21 mouse cellular contexts compared by ENCODE assay signal in the genomic region with DNA sequence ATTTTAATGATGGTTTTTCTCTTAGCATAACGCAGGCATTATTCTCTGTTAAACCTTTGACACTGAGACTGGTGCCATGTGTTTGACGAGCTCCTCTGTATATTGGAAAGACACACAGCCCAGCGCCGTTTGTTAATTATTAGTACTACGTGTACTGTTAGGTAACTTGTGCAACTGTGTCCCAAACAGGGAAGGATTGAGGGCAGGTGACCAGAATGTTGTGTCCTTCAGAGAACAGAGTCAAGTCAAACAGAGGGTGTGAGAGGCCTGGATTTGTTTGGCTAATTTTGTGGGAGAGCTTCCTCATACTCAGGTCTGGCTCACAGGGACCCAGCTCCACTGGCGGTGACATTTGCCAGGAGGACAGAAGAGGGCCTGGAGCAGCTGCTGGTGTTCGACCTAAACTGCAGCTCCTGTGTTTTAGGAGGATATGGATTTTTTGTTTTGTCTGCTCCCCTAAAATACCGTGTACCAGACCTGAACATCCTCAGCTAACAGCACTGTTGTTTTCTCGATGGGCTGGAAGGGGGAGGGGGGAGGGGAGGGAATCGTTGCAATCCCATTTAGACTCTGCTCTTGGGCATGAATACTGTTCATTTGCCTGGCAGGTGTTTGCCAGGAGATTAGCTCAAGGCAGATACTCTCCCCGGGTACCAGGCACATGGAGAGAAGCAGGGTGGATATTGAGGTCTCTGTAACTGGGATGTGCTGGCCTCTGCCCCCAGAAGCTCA. TPM values are rescaled to one million over a fixed set of nuclear protein-coding genes. Genes with fewer than 3 reads are reported as not detected.
A peak's percentile ranks its signal among the peaks of the same experiment; 100 is the strongest.
DNase-seq lines count a peak whose midpoint lies in the region; ATAC-seq and TF ChIP-seq lines count a peak whose summit lies in the region.
"Had no signal": no experiment of that assay in that cellular context is flagged by ENCODE, and none has a peak within 500 bp of the region (broad histone marks: within the 10 kb centered on the region; RNA-seq: fewer than 3 reads in every experiment).

No protein-coding gene starts in this region.

- no peak for DNase-seq in liver, embryonic 11.5 days (ENCODE audit: low spot score)
- DNase-seq in stomach, postnatal 0 days (ENCODE audit: low spot score), result no peak
- DNase-seq: adrenal gland, postnatal 25 days; B cell, adult 2 months; cerebellum, adult 11-12 months; cerebellum, postnatal 14 days; gastrocnemius, postnatal 36 days; right cerebral cortex, postnatal 25 days; thymus, adult 2 months had no signal

- H3K4me3 ChIP-seq in heart, embryonic 15.5 days, result no peak overlapping the region
- no peak overlapping the region for H3K4me3 ChIP-seq in heart, embryonic 11.5 days (ENCODE audit: low read depth, low read length)
- no peak overlapping the region for H3K4me3 ChIP-seq in liver, embryonic 12.5 days
- H3K4me3 ChIP-seq in liver, embryonic 11.5 days (ENCODE audit: low read depth, low read length), result no peak overlapping the region
- no peak overlapping the region for H3K4me3 ChIP-seq in stomach, embryonic 15.5 days (replicated peaks)
- H3K4me3 ChIP-seq in stomach, postnatal 0 days (ENCODE audit: low read depth, low read length), result no peak overlapping the region
- no peak overlapping the region for H3K4me3 ChIP-seq in neural tube, embryonic 15.5 days (replicated peaks)
- H3K4me3 ChIP-seq: embryonic facial prominence, embryonic 13.5 days; forebrain, embryonic 15.5 days; hindbrain, embryonic 13.5 days; kidney, embryonic 15.5 days; midbrain, embryonic 13.5 days; neural tube, embryonic 13.5 days had no signal

- H3K9me3 ChIP-seq in heart, embryonic 15.5 days (replicated peaks), result no peaks in the 10 kb centered on the region
- no peaks in the 10 kb centered on the region for H3K9me3 ChIP-seq in heart, embryonic 11.5 days (replicated peaks; ENCODE audit: control insufficient read depth, low read length)
- no peaks in the 10 kb centered on the region for H3K9me3 ChIP-seq in liver, embryonic 12.5 days (replicated peaks)
- H3K9me3 ChIP-seq in liver, embryonic 11.5 days (ENCODE audit: control insufficient read depth, low read length), result no peaks in the 10 kb centered on the region
- no peaks in the 10 kb centered on the region for H3K9me3 ChIP-seq in stomach, embryonic 15.5 days
- H3K9me3 ChIP-seq in stomach, postnatal 0 days (ENCODE audit: control insufficient read depth, low read length), result no peaks in the 10 kb centered on the region
- H3K9me3 ChIP-seq in neural tube, embryonic 15.5 days (replicated peaks), result no peaks in the 10 kb centered on the region
- H3K9me3 ChIP-seq: embryonic facial prominence, embryonic 13.5 days; forebrain, embryonic 15.5 days; hindbrain, embryonic 13.5 days; kidney, embryonic 15.5 days; midbrain, embryonic 13.5 days; neural tube, embryonic 13.5 days had no signal

- TF ChIP-seq CTCF in stomach, postnatal 0 days (IDR thresholded peaks at IDR 0.05; ENCODE audit: low read depth), result no peak

- ATAC-seq in heart, embryonic 15.5 days (replicated peaks; ENCODE audit: insufficient number of reproducible peaks, insufficient read depth, low FRiP score, low read depth), result no peak
- no peak for ATAC-seq in heart, embryonic 11.5 days (replicated peaks; ENCODE audit: insufficient number of reproducible peaks, low FRiP score, low TSS enrichment)
- peak; percentile 34; the same call in 1 of the 2 replicates for ATAC-seq in liver, embryonic 12.5 days
- no peak for ATAC-seq in liver, embryonic 11.5 days (replicated peaks; ENCODE audit: low FRiP score)
- ATAC-seq in stomach, embryonic 15.5 days (ENCODE audit: insufficient read depth, low FRiP score, low read depth), result peak; percentile 29; the same call in 1 of the 2 replicates
- ATAC-seq in stomach, postnatal 0 days (ENCODE audit: low FRiP score, low TSS enrichment), result no peak
- ATAC-seq in neural tube, embryonic 15.5 days (ENCODE audit: low FRiP score), result no peak
- ATAC-seq: forebrain, embryonic 15.5 days; inflammation-experienced regulatory T-cells, adult 6 months; midbrain, embryonic 13.5 days had no signal

- H3K4me2 ChIP-seq in heart, embryonic 15.5 days, result no peak overlapping the region
- H3K4me2 ChIP-seq in heart, embryonic 11.5 days, result no peak overlapping the region
- H3K4me2 ChIP-seq in liver, embryonic 12.5 days, result no peak overlapping the region
- H3K4me2 ChIP-seq in liver, embryonic 11.5 days, result no peak overlapping the region
- H3K4me2 ChIP-seq in stomach, embryonic 15.5 days, result no peak overlapping the region
- no peak overlapping the region for H3K4me2 ChIP-seq in stomach, postnatal 0 days (replicated peaks; ENCODE audit: low read depth)
- H3K4me2 ChIP-seq in neural tube, embryonic 15.5 days, result no peak overlapping the region
- H3K4me2 ChIP-seq: embryonic facial prominence, embryonic 13.5 days; forebrain, embryonic 15.5 days; hindbrain, embryonic 13.5 days; kidney, embryonic 15.5 days; midbrain, embryonic 13.5 days; neural tube, embryonic 13.5 days had no signal

- H3K4me1 ChIP-seq in heart, embryonic 15.5 days (replicated peaks), result peaks cover 29% of the 10 kb centered on the region
- peaks cover 11% of the 10 kb centered on the region for H3K4me1 ChIP-seq in heart, embryonic 11.5 days (ENCODE audit: control insufficient read depth, insufficient read depth, low read length)
- 0 out of 2 replicates have a peak, but pooled peaks cover 9% of the 10 kb centered on the region for H3K4me1 ChIP-seq in liver, embryonic 12.5 days
- no peaks in the 10 kb centered on the region; the same call in 1 of the 2 replicates for H3K4me1 ChIP-seq in liver, embryonic 11.5 days (replicated peaks; ENCODE audit: control insufficient read depth, insufficient read depth, low read length)
- H3K4me1 ChIP-seq in stomach, embryonic 15.5 days, result no peaks in the 10 kb centered on the region
- no peaks in the 10 kb centered on the region for H3K4me1 ChIP-seq in stomach, postnatal 0 days (replicated peaks; ENCODE audit: control insufficient read depth, insufficient read depth)
- no peaks in the 10 kb centered on the region for H3K4me1 ChIP-seq in neural tube, embryonic 15.5 days
- H3K4me1 ChIP-seq: forebrain, embryonic 15.5 days; midbrain, embryonic 13.5 days had no signal

- H3K27me3 ChIP-seq in heart, embryonic 15.5 days, result no peaks in the 10 kb centered on the region
- H3K27me3 ChIP-seq in heart, embryonic 11.5 days (ENCODE audit: control insufficient read depth, insufficient read depth, low read length), result no peaks in the 10 kb centered on the region
- no peaks in the 10 kb centered on the region for H3K27me3 ChIP-seq in liver, embryonic 12.5 days (replicated peaks)
- no peaks in the 10 kb centered on the region for H3K27me3 ChIP-seq in liver, embryonic 11.5 days (replicated peaks; ENCODE audit: control insufficient read depth, insufficient read depth, low read length)
- no peaks in the 10 kb centered on the region for H3K27me3 ChIP-seq in stomach, embryonic 15.5 days (replicated peaks)
- H3K27me3 ChIP-seq in stomach, postnatal 0 days (ENCODE audit: control insufficient read depth, insufficient read depth, low read length), result no peaks in the 10 kb centered on the region
- H3K27me3 ChIP-seq in neural tube, embryonic 15.5 days (replicated peaks), result no peaks in the 10 kb centered on the region
- H3K27me3 ChIP-seq: embryonic facial prominence, embryonic 13.5 days; forebrain, embryonic 15.5 days; hindbrain, embryonic 13.5 days; kidney, embryonic 15.5 days; midbrain, embryonic 13.5 days; neural tube, embryonic 13.5 days had no signal

- no peak overlapping the region for H3K9ac ChIP-seq in heart, embryonic 15.5 days
- no peak overlapping the region for H3K9ac ChIP-seq in heart, embryonic 11.5 days (ENCODE audit: low read depth, low read length)
- no peak overlapping the region for H3K9ac ChIP-seq in liver, embryonic 12.5 days
- H3K9ac ChIP-seq in liver, embryonic 11.5 days (ENCODE audit: low read depth, low read length), result no peak overlapping the region
- H3K9ac ChIP-seq in stomach, embryonic 15.5 days, result no peak overlapping the region
- H3K9ac ChIP-seq in stomach, postnatal 0 days (ENCODE audit: low read length), result no peak overlapping the region
- H3K9ac ChIP-seq in neural tube, embryonic 15.5 days (replicated peaks), result no peak overlapping the region
- H3K9ac ChIP-seq: embryonic facial prominence, embryonic 13.5 days; forebrain, embryonic 15.5 days; hindbrain, embryonic 13.5 days; kidney, embryonic 15.5 days; midbrain, embryonic 13.5 days; neural tube, embryonic 13.5 days had no signal

- H3K27ac ChIP-seq in heart, embryonic 15.5 days, result 0 out of 2 replicates have a peak overlapping the region, but pooled peaks have one; percentile 15
- no peak overlapping the region for H3K27ac ChIP-seq in heart, embryonic 11.5 days (ENCODE audit: low read depth, low read length)
- H3K27ac ChIP-seq in liver, embryonic 12.5 days, result no peak overlapping the region
- H3K27ac ChIP-seq in liver, embryonic 11.5 days (ENCODE audit: low read depth, low read length), result no peak overlapping the region
- H3K27ac ChIP-seq in stomach, embryonic 15.5 days, result no peak overlapping the region
- H3K27ac ChIP-seq in stomach, postnatal 0 days (replicated peaks), result no peak overlapping the region
- no peak overlapping the region for H3K27ac ChIP-seq in neural tube, embryonic 15.5 days (replicated peaks)
- H3K27ac ChIP-seq: embryonic facial prominence, embryonic 13.5 days; forebrain, embryonic 15.5 days; hindbrain, embryonic 13.5 days; kidney, embryonic 15.5 days; midbrain, embryonic 13.5 days; neural tube, embryonic 13.5 days had no signal

- TF ChIP-seq EP300 in stomach, postnatal 0 days (optimal IDR thresholded peaks at IDR 0.05), result no peak

- H3K36me3 ChIP-seq in heart, embryonic 15.5 days, result peaks cover 54% of the 10 kb centered on the region
- H3K36me3 ChIP-seq in heart, embryonic 11.5 days (ENCODE audit: control insufficient read depth, insufficient read depth, low read length), result peaks cover 27% of the 10 kb centered on the region
- H3K36me3 ChIP-seq in liver, embryonic 12.5 days, result peaks cover 36% of the 10 kb centered on the region
- peaks cover 4% of the 10 kb centered on the region; the same call in 1 of the 2 replicates for H3K36me3 ChIP-seq in liver, embryonic 11.5 days (ENCODE audit: control insufficient read depth, insufficient read depth, low read length)
- H3K36me3 ChIP-seq in stomach, embryonic 15.5 days, result peaks cover 13% of the 10 kb centered on the region; the same call in 1 of the 2 replicates
- peaks cover 8% of the 10 kb centered on the region; the same call in 1 of the 2 replicates for H3K36me3 ChIP-seq in stomach, postnatal 0 days (ENCODE audit: control insufficient read depth, insufficient read depth, low read length)
- peaks cover 28% of the 10 kb centered on the region for H3K36me3 ChIP-seq in neural tube, embryonic 15.5 days
- H3K36me3 ChIP-seq: forebrain, embryonic 15.5 days had no signal

- 69% methylated on average over 11 of the region's 11 CpGs for WGBS in heart, embryonic 15.5 days
- 78% methylated on average over 11 of the region's 11 CpGs for WGBS in heart, embryonic 11.5 days (ENCODE audit: insufficient replicate concordance)
- whole genome bisulfite sequencing in liver, embryonic 12.5 days (ENCODE audit: insufficient replicate concordance), result 68% methylated on average over 11 of the region's 11 CpGs
- 74% methylated on average over 11 of the region's 11 CpGs for WGBS in liver, embryonic 11.5 days
- 65% methylated on average over 11 of the region's 11 CpGs for WGBS in stomach, embryonic 15.5 days
- 65% methylated on average over 11 of the region's 11 CpGs for WGBS in stomach, postnatal 0 days
- WGBS in neural tube, embryonic 15.5 days, result 75% methylated on average over 11 of the region's 11 CpGs

RNA-seq across cellular contexts. Expression of a gene that starts 43.0 kb away (rescaled TPM):
- 3.3 and 4.0 TPM in 2 replicates for polyA plus RNA-seq in heart, embryonic 15.5 days (2015; fragmentation: Nextera tagmentation; extraction: Ambion mirVana)
- 1.9 and 2.4 TPM in 2 replicates for polyA plus RNA-seq in heart, embryonic 11.5 days (2014; fragmentation: Nextera tagmentation; extraction: Ambion mirVana)
- polyA plus RNA-seq in liver, embryonic 12.5 days (2016; fragmentation: Nextera tagmentation; extraction: Ambion mirVana), result 1.1 and 1.5 TPM in 2 replicates
- 2.4 TPM in 2 replicates for polyA plus RNA-seq in liver, embryonic 11.5 days (2014; fragmentation: Nextera tagmentation; extraction: Ambion mirVana)
- 0.86 and 0.88 TPM in 2 replicates for polyA plus RNA-seq in stomach, embryonic 15.5 days (2015; fragmentation: Nextera tagmentation; extraction: Ambion mirVana)
- 0.15 and 0.24 TPM in 2 replicates for polyA plus RNA-seq in stomach, postnatal 0 days (2015; fragmentation: Nextera tagmentation; extraction: Ambion mirVana)
- 0.28 and 0.75 TPM in 2 replicates for polyA plus RNA-seq in neural tube, embryonic 15.5 days (2015; fragmentation: Nextera tagmentation; extraction: Ambion mirVana)

Comparison
In these comparisons a context has a peak if more than half of its experiments do, and no peak if none do; other contexts are left out.
1. ATAC-seq: peak in liver, embryonic 12.5 days (single experiment) and stomach, embryonic 15.5 days (single experiment); none in heart, embryonic 15.5 days (single experiment), heart, embryonic 11.5 days (single experiment), liver, embryonic 11.5 days (single experiment), stomach, postnatal 0 days (single experiment) and neural tube, embryonic 15.5 days (single experiment).